Mouse (Mus musculus) C2C12 (cell line): Measurements from ENCODE around the gene Mfsd6. TPM values are rescaled to one million over a fixed set of nuclear protein-coding genes. Genes with fewer than 3 reads are reported as not detected.

Source experiments
- H3K27me3 ChIP-seq: one replicate; pipeline ENCODE4 v1.6.1; 2011; ENCODE audit not compliant: control insufficient read depth, insufficient read depth, insufficient read length
- H3K36me3 ChIP-seq: one replicate; pipeline ENCODE4 v1.6.1; 2011; ENCODE audit not compliant: control insufficient read depth, insufficient read depth
- H3K4me3 ChIP-seq: one replicate; pipeline ENCODE4 v1.5.1; 2011; ENCODE audit warnings: mild to moderate bottlenecking, control low read depth; ENCODE audit not compliant: poor library complexity, insufficient read depth, severe bottlenecking
- H3K79me2 ChIP-seq: one replicate; pipeline ENCODE4 v1.6.1; 2011; ENCODE audit not compliant: control insufficient read depth, insufficient read depth
- H3K79me3 ChIP-seq: one replicate; pipeline ENCODE4 v1.6.1; 2011; ENCODE audit warnings: low read depth, control low read depth
- H3ac ChIP-seq: one replicate; pipeline ENCODE3; 2011; ENCODE audit warnings: low read depth; ENCODE audit not compliant: control insufficient read depth, insufficient read length
- CEBPB ChIP-seq: IDR thresholded peaks from one replicate; pipeline ENCODE4 v1.6.1; 2011; ENCODE audit warnings: low read depth, mild to moderate bottlenecking, control low read depth, moderate library complexity
- CTCF ChIP-seq: IDR thresholded peaks from one replicate; pipeline ENCODE4 v1.5.1; 2011; ENCODE audit not compliant: control insufficient read depth, insufficient read depth, insufficient read length
- FOSL1 ChIP-seq: IDR thresholded peaks from one replicate; pipeline ENCODE4 v1.8.0; 2011; ENCODE audit warnings: mild to moderate bottlenecking, low read length; ENCODE audit not compliant: poor library complexity, insufficient read depth, severe bottlenecking
- MAX ChIP-seq: IDR thresholded peaks from one replicate; pipeline ENCODE4 v1.6.1; 2011; ENCODE audit warnings: mild to moderate bottlenecking, control low read depth
- MYOD1 ChIP-seq: IDR thresholded peaks from one replicate; pipeline ENCODE4 v1.6.1; 2011; ENCODE audit warnings: low read depth; ENCODE audit not compliant: control insufficient read depth, insufficient read length
- MYOG ChIP-seq: IDR thresholded peaks from one replicate; pipeline ENCODE4 v1.6.1; 2011; ENCODE audit not compliant: control insufficient read depth, insufficient read length; ENCODE audit errors: extremely low read depth
- USF1 ChIP-seq: IDR thresholded peaks from one replicate; pipeline ENCODE4 v1.6.1; 2011; ENCODE audit warnings: low read depth, mild to moderate bottlenecking, control low read depth, moderate library complexity
- polyA plus RNA-seq: library from polyadenylated mRNA; unstranded; fragments of >200 nt; fragmentation: generic; extraction: Trizol; gene quantifications from one replicate; pipeline ENCODE4 v1.2.1, GENCODE M21; 2012; ENCODE audit warnings: missing spikeins

The Mfsd6 gene
- polyA plus RNA-seq, 1 experiment: 0.30 TPM

GRCm38 (mm10) chr1:52640736-52641135, 86.5 kb downstream of the Mfsd6 start:
- Histone ChIP-seq H3K27me3 (no peaks in the 10 kb centered on the region), H3K4me3 (no peak overlapping the region), H3K79me2 (no peaks in the 10 kb centered on the region), H3K36me3 (no peaks in the 10 kb centered on the region), H3K79me3 (no peaks in the 10 kb centered on the region), H3ac (no peak overlapping the region)
- TF ChIP-seq FOSL1 (no peak), CTCF (no peak), MAX (no peak)

DNA sequence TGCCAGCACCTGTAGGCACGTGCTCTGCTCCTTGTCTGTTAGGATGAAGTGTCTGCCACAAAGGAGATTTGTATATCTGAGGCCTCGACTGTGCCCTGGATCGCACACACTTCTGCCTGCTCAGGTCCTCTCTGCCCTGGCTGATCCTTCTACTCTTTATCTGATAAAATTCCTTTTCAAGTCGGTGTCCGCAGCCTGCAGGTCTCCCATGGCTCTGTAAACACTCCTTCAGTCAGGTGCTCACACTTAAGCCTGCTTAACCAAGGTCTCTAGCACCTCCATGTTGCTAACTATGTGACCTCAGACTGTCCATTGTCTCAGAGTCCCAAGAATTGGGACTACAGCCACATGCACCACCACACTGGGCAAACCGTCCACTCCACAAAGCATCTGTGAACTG, 87.0 kb downstream of the Mfsd6 start:
- Histone ChIP-seq H3K79me2 (no peaks in the 10 kb centered on the region), H3K27me3 (no peaks in the 10 kb centered on the region), H3K79me3 (no peaks in the 10 kb centered on the region), H3K4me3 (no peak overlapping the region), H3K36me3 (no peaks in the 10 kb centered on the region), H3ac (no peak overlapping the region)
- no peak for TF ChIP-seq MAX
- no peak for TF ChIP-seq USF1
- TF ChIP-seq MYOG: no peak
- TF ChIP-seq CTCF: no peak
- no peak for TF ChIP-seq FOSL1
- no peak for TF ChIP-seq CEBPB
- no peak for TF ChIP-seq MYOD1

DNA sequence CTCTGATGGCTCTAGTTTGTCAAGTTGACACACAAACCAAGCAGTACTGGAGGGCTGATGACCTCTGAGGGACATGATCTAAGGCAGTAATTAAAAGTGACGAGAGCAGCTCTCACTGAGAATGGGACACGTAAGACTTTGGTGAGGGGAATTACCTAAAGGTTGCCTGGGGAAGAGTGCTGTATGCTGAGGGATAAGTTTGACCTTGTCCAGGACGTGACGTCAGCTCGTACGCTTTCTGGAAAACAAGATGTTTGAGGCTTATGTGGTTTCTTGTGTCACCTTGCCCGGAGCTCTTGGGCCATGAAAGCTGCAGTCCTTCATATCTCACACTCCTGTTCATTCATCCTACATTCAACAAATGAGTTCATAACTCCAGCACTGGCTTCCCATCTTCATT, 88.2 kb downstream of the Mfsd6 start:
- H3K36me3 ChIP-seq: no peaks in the 10 kb centered on the region

DNA sequence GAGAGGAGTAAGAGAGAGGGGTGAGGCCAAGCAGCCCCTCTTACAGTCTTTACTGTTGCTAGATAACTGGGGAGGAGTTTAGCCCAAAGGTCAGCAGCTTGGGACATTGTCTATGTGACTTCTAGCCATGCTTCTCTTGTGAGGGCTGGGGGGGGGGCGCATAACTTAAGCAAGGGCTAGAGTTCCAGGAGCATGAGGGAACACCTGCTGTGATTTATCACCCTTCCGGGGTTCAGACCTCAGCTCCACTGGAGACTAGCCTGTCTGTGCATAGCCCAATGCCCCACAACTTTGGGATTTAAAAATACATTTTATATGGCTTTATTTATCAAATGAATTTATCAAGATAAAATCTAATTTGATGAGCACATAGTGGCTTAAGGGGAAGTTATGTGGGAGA, 89.2 kb downstream of the Mfsd6 start:
- TF ChIP-seq MAX: no peak
- Histone ChIP-seq H3K79me3 (no peaks in the 10 kb centered on the region), H3ac (no peak overlapping the region), H3K27me3 (no peaks in the 10 kb centered on the region), H3K4me3 (no peak overlapping the region), H3K36me3 (no peaks in the 10 kb centered on the region), H3K79me2 (no peaks in the 10 kb centered on the region)

More for the DNA sequence above, 88.2 kb downstream of the Mfsd6 start:
- TF ChIP-seq CTCF (no peak), FOSL1 (no peak)
- no peaks in the 10 kb centered on the region for H3K27me3 ChIP-seq
- no peaks in the 10 kb centered on the region for H3K79me3 ChIP-seq
- H3ac ChIP-seq: no peak overlapping the region
- H3K79me2 ChIP-seq: no peaks in the 10 kb centered on the region
- H3K4me3 ChIP-seq: no peak overlapping the region

DNA sequence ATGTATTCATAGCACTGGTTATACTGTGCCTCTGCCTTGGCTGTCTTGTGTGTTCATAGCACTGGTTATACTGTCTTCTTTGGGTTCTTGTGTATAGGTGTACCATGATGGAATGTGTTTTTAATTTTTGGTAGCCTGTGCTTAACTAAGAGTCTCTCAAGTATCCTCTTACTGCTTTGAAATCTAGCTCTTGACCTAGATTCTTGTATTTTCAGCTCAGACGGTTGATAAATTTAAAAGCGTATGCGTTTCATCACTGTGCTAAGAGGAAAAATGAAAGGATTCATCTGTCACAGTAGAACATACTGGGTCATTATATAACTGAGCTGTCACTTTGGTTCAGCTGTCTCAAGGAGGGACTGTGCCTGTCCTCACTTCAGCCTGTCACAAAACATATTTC, 91.3 kb downstream of the Mfsd6 start:
- H3K79me3 ChIP-seq: no peaks in the 10 kb centered on the region
- H3K36me3 ChIP-seq: no peaks in the 10 kb centered on the region
- no peak overlapping the region for H3ac ChIP-seq
- H3K79me2 ChIP-seq: no peaks in the 10 kb centered on the region
- H3K27me3 ChIP-seq: no peaks in the 10 kb centered on the region
- H3K4me3 ChIP-seq: no peak overlapping the region
- TF ChIP-seq USF1 (no peak), CEBPB (no peak), FOSL1 (no peak), CTCF (no peak), MYOD1 (no peak), MYOG (no peak), MAX (no peak)

DNA sequence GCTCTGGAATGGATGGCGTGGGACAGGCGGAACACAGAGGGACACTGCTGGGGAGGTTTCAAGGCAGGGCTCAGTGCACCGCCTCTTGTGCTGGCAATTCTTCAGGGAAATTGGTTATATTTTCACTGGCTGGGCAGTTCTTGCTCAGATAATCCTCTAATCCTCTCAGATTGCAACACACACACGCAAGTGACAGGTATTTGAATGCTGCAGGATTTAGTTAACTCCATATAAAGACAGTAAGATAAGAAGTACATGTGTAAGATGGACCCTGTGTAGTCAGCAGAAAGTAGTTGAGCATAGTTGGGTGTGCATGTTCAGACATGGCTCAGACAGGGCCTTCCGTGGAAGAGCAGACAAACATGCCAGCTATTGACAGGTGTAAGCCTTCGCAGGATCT, 93.0 kb downstream of the Mfsd6 start:
- no peak overlapping the region for H3ac ChIP-seq
- TF ChIP-seq CEBPB: no peak
- no peak for TF ChIP-seq MAX
- no peak for TF ChIP-seq CTCF
- no peak for TF ChIP-seq MYOG
- TF ChIP-seq MYOD1: no peak
- TF ChIP-seq FOSL1: no peak

More for the DNA sequence above, 93.0 kb downstream of the Mfsd6 start:
- no peaks in the 10 kb centered on the region for H3K36me3 ChIP-seq
- no peaks in the 10 kb centered on the region for H3K79me2 ChIP-seq
- no peaks in the 10 kb centered on the region for H3K27me3 ChIP-seq
- no peak overlapping the region for H3K4me3 ChIP-seq
- no peaks in the 10 kb centered on the region for H3K79me3 ChIP-seq
